Mouse (Mus musculus) gastrocnemius, postnatal 10 days (tissue): ENCODE results near the gene Msx2. TPM values are rescaled to one million over a fixed set of nuclear protein-coding genes. Genes with fewer than 3 reads are reported as not detected.

Source experiments
- DNase-seq: peaks from one replicate; pipeline ENCODE4 v3.0.0; 2021; ENCODE audit warnings: mixed read lengths
- total RNA-seq, 2 experiments: library from RNA; stranded (reverse); gene quantifications; 2 replicates each; pipeline ENCODE4 v1.2.3; 2021

The Msx2 gene
- total RNA-seq, 2 experiments from 2014 or later = 0.23 TPM; not detected in 1

- no peak for DNase-seq
Observed at GRCm38 (mm10) chr13:53464441-53465001, 8.4 kb downstream of the Msx2 start.

DNA sequence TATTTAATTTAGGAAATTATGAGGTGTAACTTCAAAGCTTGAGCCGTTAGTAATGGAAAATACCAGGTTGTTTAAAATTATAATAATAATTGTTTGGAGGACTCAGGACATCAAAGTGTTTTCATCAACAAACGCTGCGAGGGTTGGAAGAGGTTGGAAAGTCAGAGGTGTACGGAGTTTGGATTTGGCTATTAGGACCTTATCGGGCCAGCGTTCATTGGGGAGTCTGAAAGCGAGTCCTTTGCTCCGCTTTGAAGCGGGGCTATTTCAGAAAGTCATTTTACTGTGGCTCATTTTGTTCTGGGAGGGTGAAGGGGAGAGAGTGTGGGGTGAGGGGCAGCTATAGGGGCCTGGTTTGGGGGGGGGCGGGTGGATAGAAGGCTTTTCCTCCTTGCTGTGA is 8.9 kb downstream of the Msx2 start:
- no peak for DNase-seq

- no peak for DNase-seq
Observed at GRCm38 (mm10) chr13:53463037-53463436, 9.8 kb downstream of the Msx2 start.

DNA sequence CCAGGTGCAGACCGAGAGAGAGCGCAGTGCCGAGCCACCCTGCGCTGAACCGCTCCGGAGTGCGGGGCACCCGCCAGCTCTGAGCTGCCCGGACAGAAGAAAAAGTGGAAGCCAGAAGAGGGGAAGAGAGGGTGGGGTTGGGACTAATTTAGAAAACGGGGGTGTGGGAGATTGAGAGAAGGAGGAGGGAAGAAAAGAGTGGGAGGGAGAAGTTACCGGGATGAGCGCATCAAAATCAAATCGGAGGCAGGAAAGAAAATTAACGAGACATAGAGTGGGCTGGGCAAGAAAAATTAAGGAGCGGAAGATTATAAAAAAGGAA is 10.3 kb downstream of the Msx2 start:
- no peak for DNase-seq

DNA sequence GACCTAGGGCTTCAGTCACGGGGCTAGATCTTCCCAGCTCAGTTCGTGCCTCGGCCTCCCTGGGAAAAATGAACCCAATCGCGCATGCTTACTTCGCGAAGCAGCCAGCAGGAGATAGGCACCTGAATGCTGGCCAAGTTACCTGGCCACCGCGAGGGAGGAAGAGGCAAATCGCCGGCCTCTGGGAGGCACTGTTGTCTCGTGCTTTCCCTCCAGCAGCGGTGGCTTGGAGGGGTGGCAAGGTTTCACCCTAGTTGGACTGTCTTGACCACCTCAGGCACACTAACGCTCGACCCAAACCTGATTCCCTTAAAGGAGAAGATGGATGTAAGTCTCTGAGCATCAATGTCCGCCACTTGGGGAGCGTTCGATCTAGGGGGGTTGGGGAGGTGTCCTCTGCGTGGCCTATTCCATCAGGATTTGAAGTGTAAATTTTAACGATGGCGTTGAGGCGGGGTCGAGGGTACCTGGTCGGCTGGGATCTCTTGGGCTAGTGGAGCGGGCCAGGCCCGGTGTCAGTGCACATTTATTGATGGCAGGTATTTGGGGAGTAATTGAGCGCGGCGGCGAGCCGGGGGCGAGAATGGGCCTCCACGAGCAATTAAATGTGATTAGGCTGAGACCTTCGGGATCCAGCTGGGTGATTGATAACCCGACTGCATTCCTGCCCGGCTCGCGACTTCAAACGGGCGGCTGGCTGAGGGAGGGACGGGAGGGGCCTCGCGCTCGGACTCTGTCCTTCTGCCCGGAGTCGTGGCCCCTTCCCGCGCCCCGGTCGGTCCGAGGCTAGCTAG is 10.8 kb downstream of the Msx2 start:
- no peak for DNase-seq

DNA sequence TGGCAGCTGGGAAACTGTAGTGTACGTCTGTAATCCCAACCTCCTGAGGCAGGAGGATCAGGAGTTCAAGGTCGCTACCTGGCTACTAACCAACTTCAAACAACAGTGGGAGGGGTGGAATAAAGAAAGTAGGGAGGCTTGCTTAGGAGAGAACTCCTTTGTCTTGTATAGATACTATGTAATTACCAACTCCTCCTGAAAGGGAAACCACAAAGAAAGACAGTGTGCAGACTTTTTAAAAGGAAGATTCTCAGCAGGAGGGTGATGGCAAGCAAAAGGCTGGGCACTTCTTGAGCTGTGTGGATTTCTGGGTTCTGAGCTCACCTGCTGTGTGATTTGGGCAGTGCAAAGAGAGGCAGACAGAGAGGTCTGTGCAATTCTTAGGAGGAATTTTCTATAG is 11.5 kb downstream of the Msx2 start:
- DNase-seq = no peak

DNA sequence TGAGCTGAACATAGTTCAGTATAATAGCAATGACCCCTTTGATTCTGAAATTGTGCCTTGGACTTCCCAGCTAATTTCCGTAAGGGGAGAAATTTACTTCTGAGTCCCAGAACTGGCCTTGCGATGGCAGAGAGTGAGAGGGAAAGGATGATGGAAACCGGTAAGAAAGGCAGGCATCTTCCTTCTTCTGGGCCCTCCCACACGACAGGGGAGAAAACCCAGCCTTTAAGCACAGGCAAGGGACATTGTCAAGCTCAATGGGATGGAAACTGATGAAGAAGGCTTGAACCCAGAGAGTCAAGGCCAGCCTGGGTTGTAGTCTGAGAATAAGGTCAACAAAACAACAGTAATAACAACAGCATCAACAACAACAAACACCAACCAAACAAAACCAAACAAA is 14.1 kb downstream of the Msx2 start:
- no peak for DNase-seq

- DNase-seq = no peak
Observed at GRCm38 (mm10) chr13:53454794-53455672, 17.8 kb downstream of the Msx2 start.

DNA sequence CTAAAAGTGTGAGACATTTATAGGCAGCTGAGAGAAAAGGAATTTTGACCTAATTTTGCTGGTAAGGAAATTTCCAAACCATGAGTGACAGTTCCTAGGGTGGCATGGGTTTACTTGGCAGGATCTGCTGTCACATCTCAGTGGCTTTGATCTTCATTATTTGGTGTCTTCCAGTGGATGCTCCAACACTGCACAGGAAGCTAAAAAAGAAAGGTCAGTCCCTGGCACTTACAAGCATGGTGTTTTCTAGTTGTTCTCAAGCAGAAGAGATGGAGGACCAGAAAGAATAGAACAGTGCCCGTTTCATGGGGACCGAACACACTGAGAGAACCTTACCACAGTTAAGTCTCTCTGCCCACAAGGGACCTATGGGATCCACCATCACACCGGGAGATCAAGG is 18.9 kb downstream of the Msx2 start:
- no peak for DNase-seq

DNA sequence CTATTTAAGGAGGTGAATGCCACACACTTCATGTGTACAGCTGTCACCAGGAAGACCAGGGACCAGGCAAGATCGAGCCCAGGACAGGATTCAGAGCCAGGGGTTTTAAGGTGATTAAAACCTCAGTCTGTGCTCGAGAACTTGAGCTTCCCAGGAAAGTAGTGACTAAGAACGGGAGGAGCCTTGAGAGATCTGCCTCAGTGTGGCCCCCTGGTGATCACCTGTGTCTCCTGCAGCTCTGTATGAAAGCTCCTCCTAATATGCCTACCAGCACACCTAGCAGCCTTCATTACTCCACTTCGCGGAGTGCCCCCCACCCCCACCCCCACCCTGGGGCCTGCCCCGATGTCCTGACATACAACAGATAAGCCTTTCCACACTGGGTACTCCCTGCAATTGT is 25.3 kb downstream of the Msx2 start:
- no peak for DNase-seq

DNA sequence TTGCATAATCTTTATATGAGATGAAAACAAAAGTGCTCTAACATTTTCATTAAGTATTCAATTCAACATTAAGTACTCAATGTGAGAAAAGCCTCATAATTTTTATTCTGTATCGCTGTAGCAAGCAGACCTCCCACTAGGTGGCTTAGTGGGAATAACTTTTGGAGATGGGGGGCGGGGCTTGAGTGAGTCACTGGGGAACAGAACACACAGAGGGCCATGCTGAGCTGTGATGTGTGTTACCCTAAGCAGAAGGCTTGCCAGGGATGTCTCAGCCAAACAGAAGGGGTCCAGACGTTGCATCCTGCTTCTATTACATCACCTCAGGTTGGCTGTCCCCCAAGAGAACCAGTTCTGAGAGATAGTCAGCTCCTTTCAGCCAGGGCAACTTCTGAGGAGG is 29.3 kb downstream of the Msx2 start:
- DNase-seq = peak; percentile 36

DNA sequence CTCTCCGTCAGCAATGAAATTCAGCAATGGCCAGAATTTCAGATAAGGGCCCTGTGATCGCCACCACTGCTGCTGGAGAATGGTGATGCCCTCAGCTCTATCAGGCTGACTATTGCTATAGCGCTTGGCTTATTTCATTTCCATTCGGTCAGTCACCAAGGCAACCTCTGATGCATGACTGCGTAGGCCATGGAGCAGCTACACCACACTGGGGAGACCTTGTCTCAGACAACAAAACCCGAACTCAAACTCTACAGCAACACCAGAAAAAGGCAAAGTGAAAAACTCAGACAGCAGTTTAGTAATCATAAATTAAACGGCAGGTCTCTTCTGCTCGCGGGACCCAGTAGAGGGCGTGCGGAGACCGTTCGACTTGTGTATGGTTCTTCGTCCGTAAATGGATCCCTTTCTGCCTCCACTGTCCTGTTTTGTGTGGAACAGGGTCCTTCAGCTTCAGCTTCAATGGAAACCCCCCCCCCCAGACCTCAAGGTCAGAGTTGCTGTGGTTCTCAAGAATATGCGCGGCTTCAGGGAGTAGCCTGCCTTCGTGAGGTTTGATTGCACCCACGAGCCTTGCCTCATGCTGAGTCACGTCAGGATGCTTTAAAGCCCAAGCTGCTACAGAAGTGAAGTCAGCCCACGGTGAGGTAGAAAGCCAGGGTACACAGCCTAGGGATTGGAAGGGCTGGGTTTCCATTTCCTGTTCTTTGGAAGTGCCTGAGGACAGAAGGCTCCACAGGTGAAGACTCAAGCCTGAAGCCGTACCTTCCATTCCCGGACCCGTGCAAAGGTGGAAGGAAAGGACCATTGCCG is 30.5 kb downstream of the Msx2 start:
- DNase-seq = peak; percentile 12

DNA sequence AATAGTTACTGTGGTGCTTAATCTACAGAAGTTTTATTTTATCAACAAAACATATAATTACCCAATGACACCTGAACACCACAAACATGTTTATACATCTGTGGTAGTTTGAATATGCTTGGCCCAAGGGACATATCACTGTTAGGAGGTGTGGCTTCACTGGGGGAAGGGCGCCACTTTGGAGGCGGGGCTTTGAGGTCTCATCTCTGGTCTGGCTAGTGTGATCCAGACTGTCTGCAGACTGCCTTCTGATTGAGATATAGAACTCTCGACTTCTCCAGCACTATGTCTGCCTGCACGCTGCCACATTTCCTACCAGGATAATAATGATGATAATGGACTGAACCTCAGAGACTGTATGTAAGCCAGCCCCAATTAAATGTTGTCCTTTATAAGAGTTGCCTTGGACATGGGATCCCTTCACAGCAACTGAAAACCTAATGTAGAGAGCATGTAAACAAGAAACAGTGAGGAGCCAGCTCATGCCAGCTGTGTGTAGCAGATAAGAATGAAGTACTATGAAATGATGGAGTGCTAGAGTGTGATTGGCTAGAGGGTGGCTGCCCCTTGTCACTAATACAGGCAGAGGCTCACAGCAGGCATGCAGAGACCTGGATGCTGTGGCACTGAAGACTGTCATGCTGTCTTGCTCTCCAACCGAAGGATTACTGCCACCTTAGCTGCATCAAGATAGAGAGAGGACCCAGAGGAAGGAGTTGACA is 31.4 kb downstream of the Msx2 start:
- no peak for DNase-seq

DNA sequence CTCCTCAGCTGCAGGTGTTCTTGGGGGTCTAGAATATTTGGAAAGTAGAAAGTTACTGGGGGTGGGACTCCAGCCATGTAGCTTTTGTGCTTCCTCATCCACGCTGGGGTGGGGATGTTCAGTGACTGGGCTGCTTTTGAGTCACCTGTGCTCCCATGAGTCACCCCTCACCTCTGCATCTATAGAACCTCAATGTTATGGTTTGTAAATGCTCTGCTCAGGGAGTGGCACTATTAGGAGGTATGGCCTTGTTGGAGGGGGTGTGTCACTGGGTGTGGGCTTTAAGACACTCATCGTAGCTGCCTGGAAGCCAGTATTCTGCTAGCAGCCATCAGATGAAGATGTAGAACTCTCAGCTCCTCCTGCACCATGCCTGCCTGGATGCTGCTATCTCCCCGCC is 32.9 kb downstream of the Msx2 start:
- no peak for DNase-seq

DNA sequence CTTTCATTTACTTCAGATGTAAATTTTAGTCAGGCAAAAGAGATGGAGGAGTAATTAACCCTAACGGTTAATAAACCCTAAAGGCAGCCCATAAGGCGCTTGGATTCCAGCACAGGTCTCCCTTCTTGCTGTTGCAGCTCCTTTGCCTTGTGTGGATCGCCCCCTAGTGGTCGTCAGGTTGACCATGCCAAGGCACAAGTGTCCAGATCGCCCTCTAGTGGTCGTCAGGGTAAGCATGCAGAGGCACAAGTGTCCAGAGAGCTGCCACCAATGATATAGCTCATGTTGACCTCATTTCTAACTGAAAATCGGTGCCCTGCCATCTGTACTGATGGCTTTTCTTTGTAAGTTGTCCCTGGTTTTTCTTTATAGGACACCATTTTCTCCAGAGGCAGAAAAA is 46.4 kb downstream of the Msx2 start:
- DNase-seq = peak; percentile 82

DNA sequence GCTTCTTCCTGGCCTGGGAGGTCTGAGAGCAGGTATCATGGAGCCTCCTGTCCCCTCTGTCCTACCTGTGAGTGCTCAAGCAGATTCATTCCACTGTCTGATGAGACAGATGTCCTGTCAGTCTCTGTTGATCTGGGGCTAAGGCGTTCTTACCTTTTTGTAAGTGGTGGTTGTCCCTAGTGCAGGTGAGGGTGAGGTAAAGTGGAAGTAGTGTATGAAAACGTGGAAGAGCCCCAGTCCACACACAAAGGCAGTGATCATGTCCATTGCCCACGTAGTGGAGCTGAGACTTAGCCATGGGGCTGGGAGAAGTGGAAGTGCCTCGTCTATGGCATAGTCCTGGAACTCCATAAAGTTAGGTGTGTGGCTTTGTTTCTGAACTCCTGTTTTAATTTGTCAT is 51.7 kb downstream of the Msx2 start:
- DNase-seq = no peak

DNA sequence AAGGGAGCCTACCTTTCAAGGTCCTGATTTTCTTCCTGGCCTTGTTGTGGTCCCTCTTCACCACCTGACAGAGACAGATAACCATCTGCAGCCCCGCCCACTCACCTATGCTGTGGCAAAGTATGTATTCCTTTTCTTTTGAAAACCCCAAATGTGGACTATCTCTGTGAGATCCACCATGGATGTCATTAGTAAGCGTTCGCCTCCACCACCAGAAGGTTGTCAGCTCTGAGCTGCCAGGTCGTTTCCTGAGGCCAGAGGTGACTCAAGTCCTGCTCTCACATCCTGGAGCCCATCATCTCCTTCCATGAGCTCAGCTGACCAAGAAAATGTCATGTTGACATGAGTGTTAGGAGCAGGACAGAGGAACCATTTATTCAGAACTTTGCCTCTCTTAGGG is 52.1 kb downstream of the Msx2 start:
- DNase-seq = no peak

- no peak for DNase-seq
Observed at GRCm38 (mm10) chr13:53419681-53420080, 53.2 kb downstream of the Msx2 start.

DNA sequence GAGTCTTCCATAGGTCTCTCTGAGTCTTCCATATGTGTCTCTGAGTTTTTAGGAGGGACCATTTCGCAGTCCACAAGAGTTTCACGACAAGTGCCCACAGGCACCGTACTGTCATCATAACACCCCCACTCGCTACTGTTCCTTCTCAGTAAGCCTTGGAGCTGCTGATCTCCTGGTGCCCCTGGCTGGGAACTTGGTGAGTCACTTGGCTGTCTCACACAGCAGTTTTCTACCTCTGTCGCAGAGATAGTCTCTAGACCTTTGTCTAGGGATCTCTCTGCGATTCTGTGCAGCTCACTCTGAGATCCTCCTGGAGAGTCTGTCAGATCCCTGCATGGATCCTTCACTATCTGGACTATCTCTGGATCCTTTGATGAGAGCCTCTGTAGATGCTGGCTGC is 55.2 kb downstream of the Msx2 start:
- DNase-seq = no peak
